Mouse (Mus musculus): Measurements from ENCODE around the gene Abcc4. TPM values are rescaled to one million over a fixed set of nuclear protein-coding genes. Genes with fewer than 3 reads are reported as not detected.

The Abcc4 gene
- 13.3 and 18.1 TPM in 2 replicates for total RNA-seq (2017)

DNA sequence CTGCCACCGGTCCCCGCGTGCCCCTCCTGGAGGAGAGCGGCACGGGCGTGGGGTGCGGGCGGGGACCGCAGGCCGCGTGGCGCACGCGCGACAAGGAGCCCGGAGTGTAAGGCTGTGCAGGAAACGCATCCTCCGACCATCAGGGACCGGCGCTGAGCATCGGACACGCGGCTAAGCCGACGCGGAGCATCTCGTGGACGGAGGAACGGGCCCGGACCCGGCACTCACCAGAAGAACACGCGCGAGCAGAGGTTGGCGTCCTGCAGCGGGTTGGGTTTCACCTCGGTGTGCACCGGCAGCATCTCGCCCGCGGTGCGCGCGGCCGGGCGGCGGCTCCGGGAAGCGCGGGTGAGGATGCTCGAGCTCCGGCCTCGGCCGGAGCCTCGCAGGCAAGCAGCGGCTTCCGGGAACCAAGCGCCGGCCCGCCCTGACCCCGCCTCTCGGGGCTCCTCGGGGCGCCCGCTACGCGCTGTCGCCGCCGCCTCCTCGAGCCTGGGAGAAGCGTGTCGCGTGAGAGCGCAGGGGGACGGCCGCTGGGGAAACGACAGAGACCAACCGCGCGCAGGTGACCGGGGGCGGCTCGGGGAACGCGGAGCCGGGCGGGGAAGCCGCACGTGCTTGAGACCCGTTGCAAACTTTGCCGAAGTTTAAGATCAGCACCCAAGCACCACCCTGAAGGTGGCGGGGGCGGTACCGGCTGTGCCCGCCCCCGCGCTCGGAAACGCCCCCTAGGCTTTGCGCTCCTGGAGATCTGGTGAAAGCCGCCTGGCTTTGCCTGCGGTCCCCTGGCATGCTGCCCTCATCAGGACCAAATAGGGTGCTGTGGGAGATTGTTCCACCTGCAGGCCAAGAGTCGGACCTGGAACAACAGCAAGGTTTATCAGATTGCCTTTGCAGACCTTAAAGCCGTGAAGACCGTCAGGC is at the start of gene Abcc4:
Abcc4 (minus strand) TSS at position 412 of the 924 bp plus-strand sequence.
- ATAC-seq (replicated peaks in 1 of 2; ENCODE audit: insufficient read depth in 1 of 2, low FRiP score in 2 of 2, low TSS enrichment in 1 of 2, low read depth in 1 of 2, poor library complexity in 2 of 2, severe bottlenecking in 2 of 2), result peak; percentile 54 to 65

DNA sequence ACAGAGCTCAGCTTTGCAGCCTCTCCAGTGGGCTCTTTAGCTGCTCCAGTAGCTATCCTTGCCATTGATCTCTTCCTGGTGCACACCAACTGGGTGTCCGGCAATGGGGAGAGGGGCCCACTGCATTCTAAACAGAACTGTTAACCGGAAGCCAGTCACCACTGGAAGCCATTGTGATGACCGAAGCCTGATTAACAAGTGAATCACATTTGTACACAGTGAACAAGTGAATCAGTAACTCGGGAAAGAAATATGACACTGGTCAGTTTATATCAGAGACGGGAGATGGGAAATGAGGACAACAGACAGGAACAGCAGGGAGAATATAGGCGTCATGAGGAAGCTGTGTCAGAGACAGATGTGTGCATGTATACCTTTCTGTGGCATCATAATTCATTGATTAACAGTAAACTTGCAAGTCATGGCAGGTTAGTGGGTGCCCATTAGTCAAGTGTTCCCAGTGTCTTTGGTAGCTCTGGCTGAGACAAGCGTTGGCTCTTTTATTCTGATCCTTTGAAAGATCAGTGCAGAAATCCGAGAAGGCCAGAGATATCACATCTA is 45.3 kb upstream of the Abcc4 start:
- no peak for ATAC-seq (replicated peaks in 1 of 2; ENCODE audit: insufficient read depth in 1 of 2, low FRiP score in 2 of 2, low TSS enrichment in 1 of 2, low read depth in 1 of 2, poor library complexity in 2 of 2, severe bottlenecking in 2 of 2)

DNA sequence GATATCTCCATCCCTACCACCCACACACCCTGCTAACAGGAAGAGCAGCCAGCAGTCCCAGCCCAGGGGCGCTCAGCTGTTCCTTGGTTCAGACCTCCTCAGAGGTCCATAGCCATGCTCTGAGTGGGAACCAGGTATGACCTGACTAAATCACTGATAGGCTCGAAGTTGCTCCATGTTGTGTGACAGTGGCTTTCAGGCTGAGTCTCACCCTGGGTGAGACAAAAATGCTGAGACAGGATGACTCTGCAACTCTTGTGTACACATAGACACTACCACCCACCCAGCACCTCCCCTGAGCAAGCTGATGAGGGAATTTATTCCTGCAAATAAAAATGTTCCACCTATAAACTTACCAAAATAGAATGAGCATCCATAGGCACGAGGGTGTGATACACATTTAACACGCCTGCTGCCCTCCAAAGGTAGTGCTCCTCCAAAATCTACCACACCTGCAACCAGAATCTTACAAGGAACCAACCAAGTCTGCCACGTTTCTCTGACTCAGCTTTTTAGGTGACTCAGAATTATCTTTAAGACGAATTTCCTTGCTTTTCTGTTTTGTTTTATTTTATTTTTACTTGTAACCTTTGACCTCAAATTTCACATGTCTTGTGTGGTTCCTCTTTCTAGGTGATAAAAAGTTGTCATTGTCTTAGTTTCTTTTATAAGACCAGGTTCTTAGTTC is 44.6 kb upstream of the Abcc4 start:
- ATAC-seq (replicated peaks in 1 of 2; ENCODE audit: insufficient read depth in 1 of 2, low FRiP score in 2 of 2, low TSS enrichment in 1 of 2, low read depth in 1 of 2, poor library complexity in 2 of 2, severe bottlenecking in 2 of 2), result no peak

DNA sequence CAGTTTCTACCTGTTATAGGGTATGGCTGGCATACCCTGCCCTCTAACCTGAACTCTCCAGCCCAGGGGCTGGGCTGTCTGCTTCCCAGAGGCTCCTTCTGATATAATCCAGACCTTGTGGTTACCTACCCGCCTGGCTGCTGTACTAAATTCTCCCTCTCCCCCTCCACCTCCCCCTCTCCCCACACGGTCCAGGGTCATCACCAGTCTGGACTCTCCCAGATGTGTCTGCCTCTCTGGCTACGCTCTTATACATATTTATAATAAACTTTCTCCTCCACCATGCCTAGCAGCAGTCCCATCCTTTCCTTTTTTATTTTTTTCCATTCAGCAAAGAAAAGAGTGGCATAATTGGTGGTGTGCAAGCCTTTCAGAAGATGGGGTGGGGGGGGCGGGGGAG is 43.7 kb upstream of the Abcc4 start:
- no peak for ATAC-seq (replicated peaks in 1 of 2; ENCODE audit: insufficient read depth in 1 of 2, low FRiP score in 2 of 2, low TSS enrichment in 1 of 2, low read depth in 1 of 2, poor library complexity in 2 of 2, severe bottlenecking in 2 of 2)

DNA sequence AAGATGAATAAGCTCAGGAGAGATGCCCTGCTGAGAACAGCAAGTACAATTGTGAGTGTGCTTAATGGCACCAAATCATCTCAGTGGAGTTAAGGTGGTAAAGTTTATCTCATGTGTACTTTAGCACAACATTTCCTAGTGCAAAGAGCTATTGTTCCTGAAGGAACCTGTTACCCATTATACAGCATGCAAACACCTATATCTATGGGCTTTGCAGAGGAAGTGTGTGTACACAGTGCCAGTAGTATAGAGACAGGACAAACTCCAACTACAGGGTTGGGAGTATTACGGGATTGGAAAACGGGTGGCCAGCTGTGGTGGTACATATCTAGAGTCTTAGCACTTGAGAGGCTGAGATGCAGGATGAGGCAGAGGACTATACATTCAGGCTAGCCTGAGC is 43.0 kb upstream of the Abcc4 start:
- ATAC-seq (replicated peaks in 1 of 2; ENCODE audit: insufficient read depth in 1 of 2, low FRiP score in 2 of 2, low TSS enrichment in 1 of 2, low read depth in 1 of 2, poor library complexity in 2 of 2, severe bottlenecking in 2 of 2), result no peak

DNA sequence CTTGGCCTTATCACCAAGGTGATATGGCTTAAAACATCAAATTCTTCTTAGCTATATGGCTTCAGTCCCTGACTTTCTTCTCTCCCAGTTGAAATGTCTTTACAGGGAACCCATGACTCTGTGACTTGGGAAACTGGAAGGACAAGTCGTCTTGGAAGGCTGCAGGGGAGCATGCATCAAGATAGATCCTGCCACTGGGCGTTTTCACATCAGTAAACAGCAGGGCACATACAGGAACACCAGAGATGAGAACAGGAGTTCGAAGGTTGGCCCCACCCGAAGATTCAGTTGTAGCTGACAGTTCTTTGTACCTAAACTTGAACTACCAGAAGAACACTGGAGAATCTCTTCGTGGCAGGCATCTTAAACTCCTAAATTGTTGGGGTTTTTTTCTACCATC is 36.8 kb upstream of the Abcc4 start:
- ATAC-seq (replicated peaks in 1 of 2; ENCODE audit: insufficient read depth in 1 of 2, low FRiP score in 2 of 2, low TSS enrichment in 1 of 2, low read depth in 1 of 2, poor library complexity in 2 of 2, severe bottlenecking in 2 of 2), result no peak

DNA sequence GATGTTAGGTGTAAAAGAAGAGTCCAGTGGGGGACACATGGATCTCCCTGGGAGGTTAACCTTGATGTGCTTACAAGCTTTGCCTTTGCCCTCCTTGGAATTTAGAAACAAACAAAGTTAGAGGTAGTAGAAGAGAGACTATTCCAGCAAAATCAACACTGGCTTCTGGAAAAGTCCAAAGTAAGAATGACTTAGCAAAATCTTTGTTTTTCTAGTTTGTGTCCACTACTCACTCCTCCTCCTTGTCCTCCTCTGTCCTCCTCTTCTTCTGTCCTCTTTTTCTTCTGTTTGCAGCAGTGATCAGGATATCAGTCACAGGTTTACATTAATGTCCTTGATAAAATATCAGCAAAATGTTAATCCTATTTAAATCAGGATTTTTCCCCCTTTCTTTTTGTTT is 35.8 kb upstream of the Abcc4 start:
- ATAC-seq (replicated peaks in 1 of 2; ENCODE audit: insufficient read depth in 1 of 2, low FRiP score in 2 of 2, low TSS enrichment in 1 of 2, low read depth in 1 of 2, poor library complexity in 2 of 2, severe bottlenecking in 2 of 2), result no peak

DNA sequence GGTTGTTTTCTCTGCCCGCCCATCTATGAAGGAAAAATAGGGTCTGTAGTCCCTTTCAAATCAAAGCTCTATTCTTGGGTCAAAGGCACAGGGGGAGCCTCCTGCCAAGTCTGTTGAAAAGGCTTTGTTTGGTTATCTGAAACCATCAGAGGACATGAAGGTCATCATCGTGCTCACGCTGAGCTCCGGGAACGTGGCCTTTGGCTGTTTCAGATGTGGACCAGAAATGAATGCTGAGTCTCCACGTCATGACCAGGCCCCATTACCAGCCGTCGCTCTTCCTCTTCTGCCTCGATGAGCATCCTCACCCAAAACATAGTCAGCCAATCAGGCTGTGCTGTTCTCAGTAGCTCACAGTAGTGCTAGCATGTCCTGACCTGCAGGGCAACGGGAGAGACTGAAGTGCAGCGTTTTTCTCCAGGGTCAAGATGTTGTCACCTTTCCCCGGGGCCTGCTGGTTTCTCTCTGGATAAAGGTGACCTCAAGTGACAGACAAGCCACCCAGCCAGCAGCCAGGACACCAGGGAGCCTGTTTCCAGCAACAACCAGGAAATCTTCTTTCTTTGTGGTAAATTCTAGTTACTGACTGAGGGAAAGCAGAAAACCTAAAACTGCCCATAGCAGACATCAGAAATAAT is 31.4 kb upstream of the Abcc4 start:
- no peak for ATAC-seq (replicated peaks in 1 of 2; ENCODE audit: insufficient read depth in 1 of 2, low FRiP score in 2 of 2, low TSS enrichment in 1 of 2, low read depth in 1 of 2, poor library complexity in 2 of 2, severe bottlenecking in 2 of 2)

DNA sequence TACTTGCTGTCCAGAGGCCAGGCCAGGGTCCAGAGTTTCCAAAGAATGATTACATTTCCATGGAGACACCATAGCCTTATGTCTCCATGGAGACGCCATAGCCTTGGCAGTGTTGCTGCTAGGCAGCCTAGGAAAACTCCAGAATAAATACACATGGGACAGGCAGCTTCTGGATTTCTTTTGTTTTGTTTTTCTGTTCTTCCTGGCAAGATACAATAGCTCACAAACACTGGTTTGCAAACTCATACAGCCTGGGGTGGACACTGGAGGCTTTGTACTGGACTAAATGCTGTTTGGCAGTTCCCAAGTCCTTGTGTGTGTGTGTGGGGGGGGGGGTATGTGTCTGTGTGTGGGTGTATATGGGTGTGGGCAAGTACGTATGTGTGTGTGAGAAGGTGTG is 29.1 kb upstream of the Abcc4 start:
- ATAC-seq (replicated peaks in 1 of 2; ENCODE audit: insufficient read depth in 1 of 2, low FRiP score in 2 of 2, low TSS enrichment in 1 of 2, low read depth in 1 of 2, poor library complexity in 2 of 2, severe bottlenecking in 2 of 2), result no peak

DNA sequence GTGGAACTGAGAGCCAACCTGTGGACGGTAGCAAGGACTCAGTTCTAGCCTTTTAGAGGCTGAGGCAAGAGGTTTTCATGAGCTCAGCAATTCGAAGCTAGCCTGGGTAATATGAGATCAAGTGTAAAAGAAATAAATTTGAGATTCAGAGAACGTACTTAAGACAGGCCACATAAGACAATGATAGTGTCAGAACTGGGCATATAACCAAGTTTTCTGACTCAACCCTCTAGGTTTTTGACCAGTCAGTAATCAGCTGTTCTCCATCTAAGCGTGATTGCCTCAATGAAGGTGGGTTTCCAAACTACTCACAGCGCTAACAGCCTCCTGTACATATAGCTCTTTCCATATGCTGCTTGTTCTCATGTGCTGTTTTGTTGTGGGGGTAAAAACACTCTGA is 27.1 kb upstream of the Abcc4 start:
- ATAC-seq (replicated peaks in 1 of 2; ENCODE audit: insufficient read depth in 1 of 2, low FRiP score in 2 of 2, low TSS enrichment in 1 of 2, low read depth in 1 of 2, poor library complexity in 2 of 2, severe bottlenecking in 2 of 2), result no peak

DNA sequence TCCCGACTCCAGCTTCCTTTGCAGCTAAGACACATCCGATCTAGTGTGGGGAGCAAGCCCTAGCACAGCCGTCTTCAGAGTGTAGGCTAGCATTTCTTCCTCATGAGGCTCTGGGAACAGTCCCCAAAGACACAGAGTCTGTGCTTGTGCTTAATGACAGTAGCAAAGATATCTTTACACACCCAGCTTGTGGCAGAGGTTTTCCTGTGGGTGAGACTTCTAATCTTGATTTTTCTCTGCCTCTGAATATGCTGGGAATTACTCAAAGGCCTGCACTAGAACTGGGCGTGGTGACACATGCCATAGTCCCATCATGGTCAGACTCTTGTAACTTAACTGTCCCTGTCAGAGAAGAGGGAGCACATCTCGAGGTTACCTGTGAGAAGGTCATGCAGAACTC is 24.6 kb upstream of the Abcc4 start:
- ATAC-seq (replicated peaks in 1 of 2; ENCODE audit: insufficient read depth in 1 of 2, low FRiP score in 2 of 2, low TSS enrichment in 1 of 2, low read depth in 1 of 2, poor library complexity in 2 of 2, severe bottlenecking in 2 of 2), result no peak

DNA sequence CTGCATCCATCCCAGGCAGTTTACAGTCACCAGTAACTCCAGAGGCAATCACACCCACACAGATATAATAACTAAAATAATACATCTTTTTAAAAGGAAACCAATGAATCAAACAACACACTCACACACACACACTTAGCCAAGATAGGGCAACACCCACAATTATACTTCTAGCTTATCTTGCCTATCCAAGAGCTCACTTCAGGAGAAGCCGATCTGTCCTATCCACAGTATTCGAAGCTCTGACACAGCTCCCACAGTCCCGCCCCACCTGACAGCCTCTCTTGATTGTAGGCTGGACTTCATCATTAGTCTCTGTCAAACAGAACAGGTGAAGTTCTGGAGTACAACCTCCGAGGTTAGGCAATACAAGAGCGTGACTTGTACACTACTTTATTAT is 19.4 kb upstream of the Abcc4 start:
- no peak for ATAC-seq (replicated peaks in 1 of 2; ENCODE audit: insufficient read depth in 1 of 2, low FRiP score in 2 of 2, low TSS enrichment in 1 of 2, low read depth in 1 of 2, poor library complexity in 2 of 2, severe bottlenecking in 2 of 2)

DNA sequence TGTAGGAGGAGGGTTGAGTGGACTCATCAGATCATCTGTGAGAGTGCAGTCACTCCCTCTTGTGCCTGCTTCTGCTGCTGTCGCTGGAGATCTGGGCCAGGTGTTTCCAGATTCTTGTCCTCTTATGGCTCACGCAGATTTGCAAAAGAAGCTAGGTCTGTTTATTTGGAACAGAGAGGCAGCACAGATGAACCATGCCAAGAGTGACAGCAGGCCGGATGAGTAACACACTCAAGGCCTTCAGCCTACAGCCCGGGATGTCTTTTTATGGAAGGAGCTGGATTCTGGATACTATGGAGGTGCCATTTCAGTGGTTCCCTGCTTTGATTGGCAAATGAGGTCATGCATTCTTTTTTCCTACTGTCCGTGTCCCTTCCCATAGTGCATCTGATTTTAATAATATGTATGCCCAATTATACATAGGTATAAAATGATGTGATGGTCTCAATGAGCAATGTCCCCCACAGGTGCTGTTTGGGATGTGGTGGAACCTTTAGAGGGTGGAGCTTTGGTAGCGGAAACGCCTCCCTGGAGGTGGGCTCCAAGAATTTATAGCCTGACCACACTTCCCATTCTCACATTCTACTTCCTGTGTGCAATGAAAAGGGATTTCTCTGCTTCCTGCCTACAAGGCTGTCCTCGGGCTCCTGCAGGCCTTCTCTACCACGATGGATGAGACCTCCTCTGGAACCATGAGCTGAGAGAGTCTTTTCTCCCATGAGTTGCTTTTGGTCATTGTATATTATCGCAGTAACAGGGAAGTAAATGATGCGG is 18.1 kb upstream of the Abcc4 start:
- ATAC-seq (replicated peaks in 1 of 2; ENCODE audit: insufficient read depth in 1 of 2, low FRiP score in 2 of 2, low TSS enrichment in 1 of 2, low read depth in 1 of 2, poor library complexity in 2 of 2, severe bottlenecking in 2 of 2), result peak; percentile 46 to 51; a peak in 2 of 4 replicates

DNA sequence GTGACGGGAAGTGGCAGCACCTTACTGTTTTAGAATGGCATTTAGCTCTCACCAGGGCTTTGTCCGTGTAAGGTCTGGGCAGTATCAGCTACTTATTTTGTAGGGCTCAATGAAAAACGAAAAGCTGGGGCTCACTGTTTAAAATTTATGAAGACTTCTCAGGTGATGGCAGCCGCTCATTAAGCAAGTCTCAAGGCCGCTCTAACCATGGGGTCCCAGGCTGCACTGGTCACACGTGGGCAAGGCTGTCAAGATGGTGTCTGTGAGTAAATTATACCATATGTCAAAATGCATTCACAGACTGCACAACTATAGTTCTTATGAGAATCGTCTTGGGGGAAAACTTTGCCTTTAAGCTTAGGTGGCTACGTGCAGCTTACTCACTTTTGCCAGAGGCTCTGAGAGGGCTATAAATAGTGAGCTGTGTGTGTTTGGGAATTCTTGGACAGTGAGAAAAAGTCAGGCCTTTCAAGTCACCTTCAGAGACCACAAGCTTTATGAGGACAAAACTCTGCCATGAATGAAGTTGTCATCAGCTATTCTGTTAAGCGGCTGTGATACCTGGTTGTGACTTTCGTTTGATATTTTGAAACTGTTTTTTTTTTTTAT is 13.7 kb upstream of the Abcc4 start:
- ATAC-seq (replicated peaks in 1 of 2; ENCODE audit: insufficient read depth in 1 of 2, low FRiP score in 2 of 2, low TSS enrichment in 1 of 2, low read depth in 1 of 2, poor library complexity in 2 of 2, severe bottlenecking in 2 of 2), result no peak

DNA sequence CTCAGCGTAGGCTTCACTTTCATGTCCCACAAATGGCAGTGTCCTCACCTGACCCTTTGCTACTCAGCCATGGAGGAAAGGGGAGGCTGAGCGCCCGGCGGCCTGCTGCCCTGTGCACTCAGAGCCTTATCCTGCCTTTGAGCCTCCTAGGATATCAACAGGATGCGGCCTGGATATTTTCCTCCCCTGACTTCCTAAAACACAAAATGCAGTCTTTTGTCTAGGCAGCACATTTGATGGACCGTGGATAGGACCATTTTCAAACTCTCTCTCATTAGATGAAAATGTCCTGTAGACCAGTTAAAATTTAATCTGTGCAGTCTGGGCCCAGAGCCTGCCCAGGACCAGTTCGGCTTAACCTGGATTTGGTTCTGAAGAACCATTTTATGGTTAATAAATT is 12.6 kb upstream of the Abcc4 start:
- ATAC-seq (replicated peaks in 1 of 2; ENCODE audit: insufficient read depth in 1 of 2, low FRiP score in 2 of 2, low TSS enrichment in 1 of 2, low read depth in 1 of 2, poor library complexity in 2 of 2, severe bottlenecking in 2 of 2), result no peak

DNA sequence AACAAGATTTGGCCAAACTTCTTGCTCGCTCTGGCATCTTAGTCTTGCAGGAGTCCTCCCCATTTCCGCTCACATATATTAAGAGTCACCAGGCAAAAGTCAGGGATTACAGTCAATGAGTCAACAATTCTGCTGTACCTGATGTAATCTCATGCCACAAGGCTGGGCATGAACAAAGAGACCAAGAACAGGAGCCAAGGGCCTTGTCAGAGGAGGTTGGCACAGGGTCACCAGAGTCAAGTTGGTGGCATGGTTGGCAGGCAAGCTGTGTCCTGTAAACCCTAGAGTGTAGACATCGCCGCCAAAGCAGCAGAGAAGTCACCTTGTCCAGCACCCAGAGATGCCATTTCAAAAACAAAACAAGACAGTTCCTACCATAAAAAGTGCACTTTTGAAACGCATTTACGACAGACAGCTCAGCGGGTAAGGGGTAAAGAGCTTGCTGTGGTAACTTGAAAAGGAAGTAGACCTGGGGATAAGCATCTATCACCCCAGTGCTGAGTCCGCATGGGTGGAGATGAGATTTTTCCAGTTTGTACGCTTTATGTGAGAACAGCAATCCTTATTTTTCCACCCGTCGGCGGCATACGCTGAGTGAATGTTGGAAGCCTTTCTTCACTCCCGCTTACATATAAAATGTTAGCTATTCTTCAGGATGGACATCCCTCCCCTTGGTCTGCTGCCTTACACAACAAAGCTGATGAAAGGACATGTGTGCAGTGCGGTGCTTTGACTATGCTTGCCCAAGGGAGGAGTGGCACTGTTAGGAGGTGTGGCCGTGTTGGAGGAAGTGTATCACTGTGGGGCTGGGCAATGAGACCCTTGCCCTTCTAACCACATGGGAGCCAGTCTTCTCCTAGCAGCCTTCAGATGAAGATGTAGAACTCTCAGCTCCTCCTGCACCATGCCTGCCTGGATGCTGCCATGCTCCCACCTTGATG is 10.6 kb upstream of the Abcc4 start:
- peak; percentile 35 to 55; a peak in 2 of 4 replicates for ATAC-seq (replicated peaks in 1 of 2; ENCODE audit: insufficient read depth in 1 of 2, low FRiP score in 2 of 2, low TSS enrichment in 1 of 2, low read depth in 1 of 2, poor library complexity in 2 of 2, severe bottlenecking in 2 of 2)
